Mouse (Mus musculus): ENCODE measurements around the gene Pfkfb4. TPM values are rescaled to one million over a fixed set of nuclear protein-coding genes. Genes with fewer than 3 reads are reported as not detected.

The Pfkfb4 gene
- polyA plus RNA-seq, 1 experiment from 2014 or later, result 7.4 TPM

- peak overlapping the region; percentile 52 for H3K9ac ChIP-seq (ENCODE audit: low read depth, low read length)
- H3K27me3 ChIP-seq (replicated peaks; ENCODE audit: control insufficient read depth, insufficient read depth, low read length), result no peaks in the 10 kb centered on the region
- peak overlapping the region; percentile 81 for H3K27ac ChIP-seq (replicated peaks; ENCODE audit: low read depth, low read length)
- peaks cover 11% of the 10 kb centered on the region for H3K4me1 ChIP-seq (ENCODE audit: control insufficient read depth, insufficient read depth, low read length)
- no peaks in the 10 kb centered on the region for H3K9me3 ChIP-seq (ENCODE audit: control insufficient read depth, low read length)
- peak; percentile 80 for ATAC-seq (ENCODE audit: low read depth)
- WGBS, result 6% methylated on average over 5 of the region's 7 CpGs
- H3K4me2 ChIP-seq (ENCODE audit: low read depth, low read length), result peak overlapping the region; percentile 53
- peak overlapping the region; percentile 31 for H3K4me3 ChIP-seq (ENCODE audit: low read depth, low read length)
- peak; percentile 93 for DNase-seq (ENCODE audit: low spot score)
- H3K36me3 ChIP-seq (ENCODE audit: control insufficient read depth, insufficient read depth, low read length), result peaks cover 50% of the 10 kb centered on the region
Observed at GRCm38 (mm10) chr9:109054712-109055111, 63.1 kb downstream of the Pfkfb4 start.

GRCm38 (mm10) chr9:109055271-109056030 lies 63.9 kb downstream of the Pfkfb4 start:
- peak overlapping the region; percentile 31 for H3K4me3 ChIP-seq (ENCODE audit: low read depth, low read length)
- 84% methylated on average over 12 of the region's 12 CpGs for WGBS
- H3K4me1 ChIP-seq (ENCODE audit: control insufficient read depth, insufficient read depth, low read length), result peaks cover 11% of the 10 kb centered on the region
- peak overlapping the region; percentile 81 for H3K27ac ChIP-seq (replicated peaks; ENCODE audit: low read depth, low read length)
- no peaks in the 10 kb centered on the region for H3K9me3 ChIP-seq (ENCODE audit: control insufficient read depth, low read length)
- peaks cover 45% of the 10 kb centered on the region for H3K36me3 ChIP-seq (ENCODE audit: control insufficient read depth, insufficient read depth, low read length)
- no peak for ATAC-seq (ENCODE audit: low read depth)
- peak overlapping the region; percentile 52 for H3K9ac ChIP-seq (ENCODE audit: low read depth, low read length)
- no peaks in the 10 kb centered on the region for H3K27me3 ChIP-seq (replicated peaks; ENCODE audit: control insufficient read depth, insufficient read depth, low read length)
- no peak for DNase-seq (ENCODE audit: low spot score)
- H3K4me2 ChIP-seq (ENCODE audit: low read depth, low read length), result peak overlapping the region; percentile 53

GRCm38 (mm10) chr9:109056081-109056690 lies 64.6 kb downstream of the Pfkfb4 start:
- peaks cover 46% of the 10 kb centered on the region for H3K36me3 ChIP-seq (ENCODE audit: control insufficient read depth, insufficient read depth, low read length)
- H3K27me3 ChIP-seq (replicated peaks; ENCODE audit: control insufficient read depth, insufficient read depth, low read length), result no peaks in the 10 kb centered on the region
- no peak overlapping the region for H3K27ac ChIP-seq (replicated peaks; ENCODE audit: low read depth, low read length)
- DNase-seq (ENCODE audit: low spot score) (no peak), ATAC-seq (ENCODE audit: low read depth) (no peak)
- no peak overlapping the region for H3K9ac ChIP-seq (ENCODE audit: low read depth, low read length)
- 90% methylated on average over 17 of the region's 17 CpGs for WGBS
- H3K9me3 ChIP-seq (ENCODE audit: control insufficient read depth, low read length), result no peaks in the 10 kb centered on the region
- H3K4me2 ChIP-seq (ENCODE audit: low read depth, low read length), result no peak overlapping the region
- peaks cover 11% of the 10 kb centered on the region for H3K4me1 ChIP-seq (ENCODE audit: control insufficient read depth, insufficient read depth, low read length)
- no peak overlapping the region for H3K4me3 ChIP-seq (ENCODE audit: low read depth, low read length)

GRCm38 (mm10) chr9:109056916-109057315 lies 65.3 kb downstream of the Pfkfb4 start:
- H3K36me3 ChIP-seq (ENCODE audit: control insufficient read depth, insufficient read depth, low read length), result peaks cover 49% of the 10 kb centered on the region
- WGBS, result 93% methylated on average over 4 of the region's 4 CpGs

GRCm38 (mm10) chr9:109057543-109057942 lies 66.0 kb downstream of the Pfkfb4 start:
- no peaks in the 10 kb centered on the region for H3K27me3 ChIP-seq (replicated peaks; ENCODE audit: control insufficient read depth, insufficient read depth, low read length)
- no peak overlapping the region for H3K4me2 ChIP-seq (ENCODE audit: low read depth, low read length)
- H3K27ac ChIP-seq (replicated peaks; ENCODE audit: low read depth, low read length), result no peak overlapping the region
- H3K4me3 ChIP-seq (ENCODE audit: low read depth, low read length), result no peak overlapping the region
- 95% methylated on average over 5 of the region's 5 CpGs for WGBS
- no peak overlapping the region for H3K9ac ChIP-seq (ENCODE audit: low read depth, low read length)
- ATAC-seq (ENCODE audit: low read depth), result no peak
- no peaks in the 10 kb centered on the region for H3K9me3 ChIP-seq (ENCODE audit: control insufficient read depth, low read length)
- H3K4me1 ChIP-seq (ENCODE audit: control insufficient read depth, insufficient read depth, low read length), result peaks cover 11% of the 10 kb centered on the region
- H3K36me3 ChIP-seq (ENCODE audit: control insufficient read depth, insufficient read depth, low read length), result peaks cover 49% of the 10 kb centered on the region
- no peak for DNase-seq (ENCODE audit: low spot score)

More at GRCm38 (mm10) chr9:109056916-109057315, 65.3 kb downstream of the Pfkfb4 start:
- no peak overlapping the region for H3K4me2 ChIP-seq (ENCODE audit: low read depth, low read length)
- DNase-seq (ENCODE audit: low spot score), result no peak
- no peak overlapping the region for H3K27ac ChIP-seq (replicated peaks; ENCODE audit: low read depth, low read length)
- ATAC-seq (ENCODE audit: low read depth), result no peak
- H3K4me3 ChIP-seq (ENCODE audit: low read depth, low read length), result no peak overlapping the region
- H3K4me1 ChIP-seq (ENCODE audit: control insufficient read depth, insufficient read depth, low read length), result peaks cover 11% of the 10 kb centered on the region
- no peak overlapping the region for H3K9ac ChIP-seq (ENCODE audit: low read depth, low read length)
- H3K9me3 ChIP-seq (ENCODE audit: control insufficient read depth, low read length), result no peaks in the 10 kb centered on the region
- no peaks in the 10 kb centered on the region for H3K27me3 ChIP-seq (replicated peaks; ENCODE audit: control insufficient read depth, insufficient read depth, low read length)

GRCm38 (mm10) chr9:109058006-109058765 lies 66.6 kb downstream of the Pfkfb4 start:
- ATAC-seq (ENCODE audit: low read depth) (no peak), DNase-seq (ENCODE audit: low spot score) (no peak)
- Histone ChIP-seq H3K27me3 (replicated peaks; ENCODE audit: control insufficient read depth, insufficient read depth, low read length) (no peaks in the 10 kb centered on the region), H3K27ac (replicated peaks; ENCODE audit: low read depth, low read length) (peak overlapping the region; percentile 84), H3K4me1 (ENCODE audit: control insufficient read depth, insufficient read depth, low read length) (peaks cover 11% of the 10 kb centered on the region), H3K4me2 (ENCODE audit: low read depth, low read length) (peak overlapping the region; percentile 62; the same call in 1 of the 2 replicates), H3K36me3 (ENCODE audit: control insufficient read depth, insufficient read depth, low read length) (peaks cover 52% of the 10 kb centered on the region), H3K4me3 (ENCODE audit: low read depth, low read length) (peak overlapping the region; percentile 36; the same call in 1 of the 2 replicates), H3K9ac (ENCODE audit: low read depth, low read length) (peak overlapping the region; percentile 61), H3K9me3 (ENCODE audit: control insufficient read depth, low read length) (no peaks in the 10 kb centered on the region)
- 90% methylated on average over 19 of the region's 19 CpGs for WGBS

GRCm38 (mm10) chr9:109059136-109059903 lies 67.7 kb downstream of the Pfkfb4 start, which contains the start of gene Trex1:
Trex1 (minus strand) TSS chr9:109059734.
- DNase-seq (ENCODE audit: low spot score) (peak; percentile 91), ATAC-seq (ENCODE audit: low read depth) (peak; percentile 91)
- peak within 1 kb of the TSS; percentile 84 for H3K27ac ChIP-seq (replicated peaks; ENCODE audit: low read depth, low read length)
- H3K4me2 ChIP-seq (ENCODE audit: low read depth, low read length), result peak within 1 kb of the TSS; percentile 62
- no peaks in the 10 kb centered on the region for H3K9me3 ChIP-seq (ENCODE audit: control insufficient read depth, low read length)
- peaks cover 11% of the 10 kb centered on the region for H3K4me1 ChIP-seq (ENCODE audit: control insufficient read depth, insufficient read depth, low read length)
- H3K9ac ChIP-seq (ENCODE audit: low read depth, low read length), result peak within 1 kb of the TSS; percentile 61
- 8% methylated on average over 15 of the region's 15 CpGs for WGBS
- peaks cover 63% of the 10 kb centered on the region for H3K36me3 ChIP-seq (ENCODE audit: control insufficient read depth, insufficient read depth, low read length)
- H3K27me3 ChIP-seq (replicated peaks; ENCODE audit: control insufficient read depth, insufficient read depth, low read length), result no peaks in the 10 kb centered on the region
- peak within 1 kb of the TSS; percentile 36 for H3K4me3 ChIP-seq (ENCODE audit: low read depth, low read length)
